Mouse (Mus musculus) hindbrain, embryonic 10.5 days (tissue): Measurements from ENCODE around the gene Sirpa. TPM values are rescaled to one million over a fixed set of nuclear protein-coding genes. Genes with fewer than 3 reads are reported as not detected.
A peak's percentile ranks its signal among the peaks of the same experiment; 100 is the strongest.

ENCODE experiments used
- DNase-seq: peaks from one replicate; pipeline ENCODE4 v3.0.0-alpha.2; 2017; ENCODE audit warnings: low spot score
- H3K27ac ChIP-seq: fragments of 300-500 bp; sonication (generic); 2 replicates; pipeline ENCODE4 v1.5.1; 2016; ENCODE audit warnings: mild to moderate bottlenecking, moderate library complexity
- H3K27me3 ChIP-seq: fragments of 300-500 bp; sonication (generic); 2 replicates; pipeline ENCODE4 v1.6.1; 2016; ENCODE audit warnings: mild to moderate bottlenecking; ENCODE audit not compliant: poor library complexity, insufficient read depth, severe bottlenecking
- H3K36me3 ChIP-seq: fragments of 300-500 bp; sonication (generic); 2 replicates; pipeline ENCODE4 v1.6.1; 2016; ENCODE audit warnings: mild to moderate bottlenecking, moderate library complexity
- H3K4me1 ChIP-seq: fragments of 300-500 bp; sonication (generic); replicated peaks from 2 replicates; pipeline ENCODE4 v1.6.1; 2016; ENCODE audit warnings: mild to moderate bottlenecking
- H3K4me3 ChIP-seq: fragments of 300-500 bp; sonication (generic); 2 replicates; pipeline ENCODE4 v1.5.1; 2016; ENCODE audit warnings: mild to moderate bottlenecking, moderate library complexity
- H3K9me3 ChIP-seq: fragments of 300-500 bp; sonication (generic); 2 replicates; pipeline ENCODE4 v1.6.1; 2016; ENCODE audit warnings: mild to moderate bottlenecking, moderate library complexity
- WGBS: fragments of 180-500 bp; shearing (Covaris S2); methylation state at CpG from one replicate; pipeline ENCODE4 v1.1.7; 2016; 5-methylcytosine and 5-hydroxymethylcytosine counted together
- polyA plus RNA-seq: library from polyadenylated mRNA; unstranded; fragments of >200 nt; fragmentation: Nextera tagmentation; extraction: Ambion mirVana; gene quantifications from 2 replicates; pipeline ENCODE4 v1.2.1, GENCODE M21; 2016

Gene Sirpa
- polyA plus RNA-seq, 1 experiment from 2014 or later = 20.9 TPM

- Histone ChIP-seq H3K27me3 (peaks cover 26% of the 10 kb centered on the region), H3K4me3 (no peak overlapping the region), H3K4me1 (peaks cover 17% of the 10 kb centered on the region), H3K9me3 (no peaks in the 10 kb centered on the region), H3K36me3 (no peaks in the 10 kb centered on the region), H3K27ac (no peak overlapping the region)
- WGBS = 85% methylated on average over 7 of the region's 7 CpGs
- no peak for DNase-seq
Measured at GRCm38 (mm10) chr2:129569120-129569519, 23.5 kb upstream of the Sirpa start.

DNA sequence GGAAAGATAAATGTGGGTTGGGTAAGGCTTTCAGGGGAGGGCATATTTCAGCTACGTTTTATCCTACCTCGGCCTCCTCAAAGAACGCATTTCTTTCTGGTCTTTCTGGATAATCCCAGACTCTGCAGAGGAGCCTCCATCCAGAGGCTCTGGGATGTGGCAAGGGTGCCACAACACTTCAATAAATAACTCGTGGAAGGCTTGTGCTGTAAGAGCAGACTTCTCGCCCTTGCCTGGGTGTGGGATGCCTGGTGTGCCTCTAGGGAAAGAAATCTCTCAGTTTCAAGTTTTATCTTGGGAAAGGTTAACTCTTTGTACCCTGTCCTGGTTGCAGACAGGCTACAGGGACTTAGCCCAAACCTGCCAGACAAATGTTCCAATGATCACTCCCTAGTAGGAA lies 23.1 kb upstream of the Sirpa start:
- 81% methylated on average over 5 of the region's 5 CpGs for WGBS

DNA sequence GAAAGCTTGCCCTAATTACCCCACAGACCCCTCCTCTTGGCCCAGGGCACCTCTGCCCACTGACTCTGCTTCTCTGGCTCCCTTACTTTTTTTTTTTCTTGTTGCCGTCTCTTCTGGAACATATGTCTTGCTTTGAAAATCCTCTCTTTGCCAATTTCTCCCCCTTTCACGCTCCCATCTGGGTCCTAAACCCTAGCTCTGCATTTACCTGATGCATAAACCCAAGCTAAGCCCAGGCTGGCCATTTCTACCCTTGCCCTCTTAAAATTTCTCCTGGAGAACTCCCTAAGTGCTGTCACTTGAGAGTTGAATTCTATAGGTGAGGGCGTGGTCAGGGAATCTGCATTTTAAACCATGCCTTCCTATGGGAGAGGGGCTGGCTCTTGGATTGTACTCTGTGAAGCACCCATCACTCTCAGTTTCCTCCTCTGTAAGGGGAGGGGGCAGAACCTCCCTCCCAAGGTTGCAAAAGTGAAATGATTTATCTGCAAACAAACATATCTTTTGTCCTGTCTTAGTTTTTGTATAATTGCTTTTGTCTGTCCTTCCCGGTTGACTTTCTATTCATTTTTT lies 18.8 kb upstream of the Sirpa start:
- no peaks in the 10 kb centered on the region for H3K36me3 ChIP-seq
- H3K27ac ChIP-seq = peak overlapping the region; percentile 71
- peak overlapping the region; percentile 47 for H3K4me3 ChIP-seq
- no peaks in the 10 kb centered on the region for H3K9me3 ChIP-seq
- no peak for DNase-seq
- WGBS = 21% methylated on average over 4 of the region's 4 CpGs
- H3K4me1 ChIP-seq = peaks cover 22% of the 10 kb centered on the region
- H3K27me3 ChIP-seq = peaks cover 52% of the 10 kb centered on the region

More for the DNA sequence above, 23.1 kb upstream of the Sirpa start:
- DNase-seq = no peak
- H3K27me3 ChIP-seq = peaks cover 26% of the 10 kb centered on the region
- H3K4me3 ChIP-seq = no peak overlapping the region
- H3K9me3 ChIP-seq = no peaks in the 10 kb centered on the region
- no peaks in the 10 kb centered on the region for H3K36me3 ChIP-seq
- H3K4me1 ChIP-seq = peaks cover 19% of the 10 kb centered on the region
- no peak overlapping the region for H3K27ac ChIP-seq

GRCm38 (mm10) chr2:129574395-129575046 lies 18.1 kb upstream of the Sirpa start:
- peak overlapping the region; percentile 47 for H3K4me3 ChIP-seq
- DNase-seq = peak; percentile 70
- peaks cover 26% of the 10 kb centered on the region for H3K4me1 ChIP-seq
- peak overlapping the region; percentile 71 for H3K27ac ChIP-seq
- H3K27me3 ChIP-seq = peaks cover 51% of the 10 kb centered on the region
- WGBS = 10% methylated on average over 24 of the region's 24 CpGs
- no peaks in the 10 kb centered on the region for H3K9me3 ChIP-seq
- no peaks in the 10 kb centered on the region for H3K36me3 ChIP-seq

GRCm38 (mm10) chr2:129575113-129575512 lies 17.5 kb upstream of the Sirpa start:
- peak overlapping the region; percentile 47; the same call in 1 of the 2 replicates for H3K4me3 ChIP-seq
- no peaks in the 10 kb centered on the region for H3K9me3 ChIP-seq
- H3K36me3 ChIP-seq = no peaks in the 10 kb centered on the region
- WGBS = 91% methylated on average over 4 of the region's 4 CpGs
- H3K27me3 ChIP-seq = peaks cover 51% of the 10 kb centered on the region
- DNase-seq = no peak
- H3K27ac ChIP-seq = no peak overlapping the region
- peaks cover 26% of the 10 kb centered on the region for H3K4me1 ChIP-seq

GRCm38 (mm10) chr2:129576611-129577447 lies 15.8 kb upstream of the Sirpa start:
- Histone ChIP-seq H3K4me3 (no peak overlapping the region), H3K9me3 (no peaks in the 10 kb centered on the region), H3K27ac (0 out of 2 replicates have a peak overlapping the region, but pooled peaks have one; percentile 2), H3K4me1 (peaks cover 26% of the 10 kb centered on the region), H3K27me3 (peaks cover 46% of the 10 kb centered on the region), H3K36me3 (no peaks in the 10 kb centered on the region)
- 90% methylated on average over 8 of the region's 8 CpGs for WGBS
- no peak for DNase-seq

DNA sequence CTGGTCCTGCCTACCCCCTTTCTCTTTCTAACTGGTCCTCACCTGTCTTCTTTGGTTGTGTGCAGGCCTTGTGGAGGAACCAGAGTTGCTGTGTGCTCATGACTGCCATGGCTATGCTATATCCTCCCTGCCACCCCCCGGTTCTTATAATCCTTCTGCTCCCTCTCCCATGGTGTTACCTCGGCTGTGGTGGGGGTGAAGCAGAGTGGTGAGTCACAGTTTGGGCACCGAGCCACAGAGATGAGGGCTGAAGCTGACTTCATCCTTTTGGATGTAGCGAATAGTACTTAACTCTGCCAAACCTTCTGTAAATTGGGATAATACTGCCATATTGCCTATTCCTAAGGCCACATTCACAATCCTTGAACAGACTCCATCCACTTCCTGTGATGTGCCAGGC lies 12.0 kb upstream of the Sirpa start:
- 87% methylated on average over 4 of the region's 4 CpGs for WGBS
- peaks cover 18% of the 10 kb centered on the region for H3K27me3 ChIP-seq
- H3K9me3 ChIP-seq = no peaks in the 10 kb centered on the region
- no peak for DNase-seq
- H3K4me1 ChIP-seq = peaks cover 21% of the 10 kb centered on the region; the same call in 1 of the 2 replicates
- no peak overlapping the region for H3K4me3 ChIP-seq
- H3K36me3 ChIP-seq = no peaks in the 10 kb centered on the region
- H3K27ac ChIP-seq = no peak overlapping the region

DNA sequence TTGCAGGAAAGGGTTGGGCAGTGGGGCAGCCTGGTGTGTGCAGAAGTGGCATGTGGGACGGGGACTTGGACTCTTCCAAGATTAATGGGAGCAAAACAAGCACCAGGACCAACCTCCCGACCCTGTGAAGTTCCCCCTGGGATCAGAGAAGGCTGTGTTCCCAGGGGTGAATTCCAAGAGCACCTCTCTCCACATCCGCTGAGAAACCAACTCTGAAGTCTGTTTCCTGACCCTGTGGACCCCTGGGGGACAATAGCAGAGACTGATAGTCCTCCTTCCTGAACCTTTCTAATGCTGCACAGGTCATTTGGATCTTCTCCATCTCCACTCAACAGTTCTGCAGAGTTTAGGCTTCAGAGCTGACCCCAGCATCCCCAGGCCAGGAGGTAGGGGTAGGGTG lies 10.8 kb upstream of the Sirpa start:
- 53% methylated on average over 3 of the region's 3 CpGs for WGBS
- Histone ChIP-seq H3K4me3 (no peak overlapping the region), H3K9me3 (no peaks in the 10 kb centered on the region), H3K4me1 (peaks cover 25% of the 10 kb centered on the region; the same call in 1 of the 2 replicates), H3K27me3 (peaks cover 7% of the 10 kb centered on the region), H3K27ac (no peak overlapping the region), H3K36me3 (no peaks in the 10 kb centered on the region)
- no peak for DNase-seq

DNA sequence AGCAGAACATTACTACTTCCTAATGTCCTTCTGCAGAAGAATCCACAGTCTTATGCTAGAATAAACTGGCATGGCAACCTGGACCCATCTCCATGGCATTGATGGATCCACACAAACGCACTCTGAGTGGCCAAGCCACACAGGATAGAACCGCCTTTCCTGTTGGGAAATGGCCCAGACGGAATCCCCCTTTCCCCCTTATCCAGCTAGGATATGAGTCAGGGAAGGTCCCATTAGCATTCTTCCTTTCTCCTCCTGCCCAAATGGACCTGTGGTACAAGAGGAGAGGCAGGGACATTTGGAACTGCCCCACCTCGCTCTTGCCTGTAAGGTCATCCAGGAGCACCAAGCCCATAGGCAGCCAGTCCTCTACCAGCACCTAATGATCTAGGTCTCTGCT lies 10.4 kb upstream of the Sirpa start:
- no peaks in the 10 kb centered on the region for H3K9me3 ChIP-seq
- DNase-seq = no peak
- H3K27ac ChIP-seq = no peak overlapping the region
- H3K4me3 ChIP-seq = no peak overlapping the region
- peaks cover 26% of the 10 kb centered on the region for H3K4me1 ChIP-seq
- 93% methylated on average over 4 of the region's 4 CpGs for WGBS
- H3K27me3 ChIP-seq = peaks cover 3% of the 10 kb centered on the region; the same call in 1 of the 2 replicates
- no peaks in the 10 kb centered on the region for H3K36me3 ChIP-seq

DNA sequence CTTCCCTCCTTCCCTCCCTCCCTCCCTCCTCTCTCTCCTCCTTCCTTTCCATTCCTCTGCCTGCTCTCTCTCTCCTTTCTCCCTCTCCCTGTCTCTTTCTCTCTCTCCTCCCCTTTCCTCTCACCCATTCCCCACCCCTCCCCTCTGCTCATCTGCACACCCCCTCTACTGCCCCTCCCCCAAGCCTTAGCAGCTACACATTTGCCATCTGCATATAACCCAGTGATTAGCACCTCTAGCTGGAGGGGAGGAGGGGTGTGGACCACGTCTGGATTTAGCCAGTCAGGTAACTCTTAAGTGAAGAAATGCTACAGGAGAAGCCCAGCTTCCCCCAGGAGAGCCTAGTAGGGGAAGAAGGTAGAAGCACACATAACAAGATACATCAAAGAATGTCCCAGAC lies 7.7 kb upstream of the Sirpa start:
- H3K4me3 ChIP-seq = no peak overlapping the region
- no peak overlapping the region for H3K27ac ChIP-seq
- H3K36me3 ChIP-seq = no peaks in the 10 kb centered on the region
- WGBS = 13% methylated on average over 1 of the region's 1 CpGs
- H3K4me1 ChIP-seq = peaks cover 36% of the 10 kb centered on the region
- no peaks in the 10 kb centered on the region for H3K9me3 ChIP-seq
- peaks cover 6% of the 10 kb centered on the region for H3K27me3 ChIP-seq
- no peak for DNase-seq

DNA sequence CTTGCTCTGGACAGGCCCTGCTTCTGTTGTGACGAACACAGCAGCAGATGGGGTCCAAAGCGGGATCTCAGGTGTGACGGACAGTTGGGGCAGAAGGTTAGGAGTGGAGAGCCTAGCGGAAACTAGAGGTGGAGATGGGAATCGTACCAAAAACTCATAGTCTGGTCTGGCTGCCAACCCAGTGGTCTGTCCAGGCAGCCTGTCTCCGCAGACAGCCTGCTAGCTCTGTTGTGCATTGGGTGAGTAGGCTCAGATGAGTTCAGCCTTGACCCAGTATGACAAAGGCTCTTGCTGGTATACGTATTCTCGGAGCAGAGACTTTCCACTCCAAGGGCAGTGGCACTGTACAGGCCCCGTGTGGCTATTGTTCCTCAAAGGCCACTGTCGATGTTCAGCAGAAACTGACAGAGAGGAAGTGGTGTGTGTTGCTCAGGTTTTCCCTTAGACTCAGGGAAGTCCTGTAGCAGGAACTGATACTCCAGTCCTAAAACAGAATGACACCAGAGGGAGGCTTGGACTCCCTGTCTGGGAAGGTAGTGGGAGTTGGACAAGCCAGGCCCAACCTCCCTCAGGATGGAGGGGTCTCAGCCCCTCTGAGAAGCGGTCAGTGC lies 6.6 kb upstream of the Sirpa start:
- WGBS = 76% methylated on average over 11 of the region's 11 CpGs
- DNase-seq = no peak
- Histone ChIP-seq H3K36me3 (no peaks in the 10 kb centered on the region), H3K4me1 (peaks cover 36% of the 10 kb centered on the region), H3K4me3 (no peak overlapping the region), H3K27ac (0 out of 2 replicates have a peak overlapping the region, but pooled peaks have one; percentile 17), H3K9me3 (no peaks in the 10 kb centered on the region), H3K27me3 (peaks cover 6% of the 10 kb centered on the region)

- H3K4me1 ChIP-seq = peaks cover 47% of the 10 kb centered on the region
- no peak overlapping the region for H3K27ac ChIP-seq
- H3K27me3 ChIP-seq = peaks cover 17% of the 10 kb centered on the region
- H3K36me3 ChIP-seq = no peaks in the 10 kb centered on the region
- WGBS = 37% methylated on average over 3 of the region's 3 CpGs
- DNase-seq = no peak
- H3K9me3 ChIP-seq = no peaks in the 10 kb centered on the region
- no peak overlapping the region for H3K4me3 ChIP-seq
Measured at GRCm38 (mm10) chr2:129587241-129587640, 5.4 kb upstream of the Sirpa start.
